8 mouse cellular contexts compared by ENCODE assay signal in the genomic region with DNA sequence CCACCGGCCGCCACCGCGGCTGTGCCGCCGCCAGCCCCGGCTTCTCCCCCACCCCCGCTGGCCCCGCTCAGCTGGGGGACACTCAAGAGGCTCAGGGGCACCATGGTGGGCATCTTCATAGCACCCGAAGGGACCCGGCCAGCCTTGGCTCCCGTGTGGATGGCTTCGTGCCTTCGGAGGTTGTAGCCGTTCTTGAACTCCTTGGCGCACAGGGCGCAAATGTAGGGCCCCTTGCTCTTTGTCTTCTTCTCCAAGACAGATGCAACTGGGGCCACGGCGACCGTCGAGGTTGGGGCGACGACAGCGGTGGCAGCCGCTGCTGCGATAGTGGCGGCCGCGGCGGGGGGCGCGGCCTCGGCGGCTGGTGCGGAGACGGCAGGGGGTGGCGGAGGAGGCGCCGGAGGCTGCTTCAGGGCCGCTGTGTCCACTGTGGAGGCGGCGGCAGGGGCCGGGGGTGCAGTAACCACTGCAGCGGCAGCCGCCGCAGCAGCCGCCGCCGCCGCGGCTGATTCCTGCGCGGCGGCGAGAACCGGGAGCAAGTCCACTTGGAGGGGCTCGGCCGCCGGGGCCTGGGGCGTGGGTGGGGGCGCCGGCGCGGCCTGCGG. TPM values are rescaled to one million over a fixed set of nuclear protein-coding genes. Genes with fewer than 3 reads are reported as not detected.
DNase-seq lines count a peak whose midpoint lies in the region; ATAC-seq and TF ChIP-seq lines count a peak whose summit lies in the region.

No protein-coding gene starts in this region.

- DNase-seq in heart, embryonic 10.5 days (ENCODE audit: low spot score) = peak; percentile 83
- DNase-seq in heart, adult 9 months (ENCODE audit: low spot score in 2 of 2) = no peak
- DNase-seq in Muller cell, postnatal 12 days (ENCODE audit: inconsistent ontology term) = peak; percentile 65
- no peak for DNase-seq in frontal cortex, postnatal 25 days (ENCODE audit: low spot score in 2 of 2)

- H3K4me1 ChIP-seq in heart, embryonic 10.5 days = peaks cover 59% of the 10 kb centered on the region
- H3K4me1 ChIP-seq in embryonic fibroblast, embryonic 13.5 days (ENCODE audit: control insufficient read depth, insufficient read depth, low read length) = peaks cover 8% of the 10 kb centered on the region
- peaks cover 38% of the 10 kb centered on the region for H3K4me1 ChIP-seq in hindbrain, embryonic 16.5 days (ENCODE audit: control insufficient read depth, insufficient read depth, low read depth, low read length)
- peaks cover 77% of the 10 kb centered on the region for H3K4me1 ChIP-seq in liver, embryonic 15.5 days (replicated peaks)
- H3K4me1 ChIP-seq in small intestine, adult 2 months (ENCODE audit: control insufficient read depth, insufficient read depth, insufficient read length, low read length) = peaks cover 13% of the 10 kb centered on the region

- H3K9ac ChIP-seq in hindbrain, embryonic 16.5 days (ENCODE audit: low read depth, low read length) = peak overlapping the region; percentile 97
- peak overlapping the region; percentile 99 for H3K9ac ChIP-seq in liver, embryonic 15.5 days

- peak overlapping the region; percentile 100 for H3K27ac ChIP-seq in heart, embryonic 10.5 days
- H3K27ac ChIP-seq in embryonic fibroblast, embryonic 13.5 days (ENCODE audit: insufficient read depth, low read length) = peak overlapping the region; percentile 94
- H3K27ac ChIP-seq in hindbrain, embryonic 16.5 days (ENCODE audit: low read depth, low read length) = peak overlapping the region; percentile 100
- peak overlapping the region; percentile 97 for H3K27ac ChIP-seq in liver, embryonic 15.5 days (replicated peaks)
- peak overlapping the region; percentile 42 for H3K27ac ChIP-seq in small intestine, adult 2 months (ENCODE audit: insufficient read depth, low read depth, low read length)

- H3K9me3 ChIP-seq in heart, embryonic 10.5 days = no peaks in the 10 kb centered on the region
- H3K9me3 ChIP-seq in hindbrain, embryonic 16.5 days (ENCODE audit: control insufficient read depth, low read length) = no peaks in the 10 kb centered on the region
- no peaks in the 10 kb centered on the region for H3K9me3 ChIP-seq in liver, embryonic 15.5 days (replicated peaks)

- peak overlapping the region; percentile 82 for H3K4me3 ChIP-seq in heart, embryonic 10.5 days
- H3K4me3 ChIP-seq in embryonic fibroblast, embryonic 13.5 days (ENCODE audit: insufficient read depth, low read length) = peak overlapping the region; percentile 73
- H3K4me3 ChIP-seq in hindbrain, embryonic 16.5 days (ENCODE audit: low read length) = peak overlapping the region; percentile 91
- peak overlapping the region; percentile 98 for H3K4me3 ChIP-seq in liver, embryonic 15.5 days (replicated peaks)
- H3K4me3 ChIP-seq in small intestine, adult 2 months (ENCODE audit: low read depth, low read length) = peak overlapping the region; percentile 74

- H3K27me3 ChIP-seq in heart, embryonic 10.5 days (ENCODE audit: insufficient read depth, poor library complexity, severe bottlenecking) = no peaks in the 10 kb centered on the region
- no peaks in the 10 kb centered on the region for H3K27me3 ChIP-seq in hindbrain, embryonic 16.5 days (replicated peaks; ENCODE audit: control insufficient read depth, insufficient read depth, low read length)
- H3K27me3 ChIP-seq in liver, embryonic 15.5 days = no peaks in the 10 kb centered on the region
- H3K27me3 ChIP-seq in small intestine, adult 2 months (ENCODE audit: control insufficient read depth, insufficient read depth, low read length) = no peaks in the 10 kb centered on the region

- 1% methylated on average over 65 of the region's 65 CpGs for WGBS in heart, embryonic 10.5 days
- WGBS in hindbrain, embryonic 16.5 days = under 1% methylated on average over 60 of the region's 65 CpGs
- WGBS in liver, embryonic 15.5 days (ENCODE audit: insufficient replicate concordance) = under 1% methylated on average over 62 of the region's 65 CpGs
- WGBS in small intestine, adult 2 months = under 1% methylated on average over 65 of the region's 65 CpGs

- TF ChIP-seq POLR2A in embryonic fibroblast, embryonic 13.5 days (IDR thresholded peaks at IDR 0.05; ENCODE audit: low read depth, low read length) = no peak
- TF ChIP-seq POLR2A in small intestine, adult 2 months (IDR thresholded peaks at IDR 0.05; ENCODE audit: low read depth, low read length) = no peak; the same call in 1 of the 2 replicates

- H3K36me3 ChIP-seq in heart, embryonic 10.5 days = peaks cover 57% of the 10 kb centered on the region
- peaks cover 14% of the 10 kb centered on the region; the same call in 1 of the 2 replicates for H3K36me3 ChIP-seq in hindbrain, embryonic 16.5 days (ENCODE audit: control insufficient read depth, insufficient read depth, low read length)
- H3K36me3 ChIP-seq in liver, embryonic 15.5 days (replicated peaks) = peaks cover 69% of the 10 kb centered on the region
- H3K36me3 ChIP-seq in small intestine, adult 2 months (ENCODE audit: control insufficient read depth, insufficient read depth, low read length) = peaks cover 22% of the 10 kb centered on the region

- no peak for TF ChIP-seq CTCF in embryonic fibroblast, embryonic 13.5 days (IDR thresholded peaks at IDR 0.05; ENCODE audit: borderline replicate concordance, insufficient read depth, low read length)
- TF ChIP-seq CTCF in small intestine, adult 2 months (IDR thresholded peaks at IDR 0.05; ENCODE audit: extremely low read depth, insufficient read length, insufficient replicate concordance, low read depth, low read length) = no peak

- no peak for ATAC-seq in hindbrain, embryonic 16.5 days
- no peak for ATAC-seq in liver, embryonic 15.5 days (ENCODE audit: insufficient read depth)

- H3K4me2 ChIP-seq in hindbrain, embryonic 16.5 days (ENCODE audit: low read length) = peak overlapping the region; percentile 95
- peak overlapping the region; percentile 98 for H3K4me2 ChIP-seq in liver, embryonic 15.5 days

RNA-seq across cellular contexts. Expression of gene Maz, which starts 1.2 kb away (rescaled TPM):
- 41.5 and 66.9 TPM in 2 replicates for polyA plus RNA-seq in heart, embryonic 10.5 days (2016; fragmentation: Nextera tagmentation; extraction: Ambion mirVana)
- 86.9 and 127 TPM in 2 replicates for polyA plus RNA-seq in embryonic fibroblast, embryonic 13.5 days (2011; ENCODE audit: insufficient read length, low read depth, missing spikeins)
- polyA plus RNA-seq in hindbrain, embryonic 16.5 days (2015; fragmentation: Nextera tagmentation; extraction: Ambion mirVana) = 53.9 and 55.0 TPM in 2 replicates
- 38.1 and 45.7 TPM in 2 replicates for polyA plus RNA-seq in liver, embryonic 15.5 days (2015; fragmentation: Nextera tagmentation; extraction: Ambion mirVana)
- 103 and 248 TPM in 2 replicates for polyA plus RNA-seq in small intestine, adult 2 months (2012; rRNA removed)

RNA-seq across cellular contexts. Expression of gene Prrt2, which starts 4.6 kb away (rescaled TPM):
- polyA plus RNA-seq in heart, embryonic 10.5 days (2016; fragmentation: Nextera tagmentation; extraction: Ambion mirVana) = 2.4 and 3.2 TPM in 2 replicates
- polyA plus RNA-seq in embryonic fibroblast, embryonic 13.5 days (2011; ENCODE audit: insufficient read length, low read depth, missing spikeins) = 3.1 and 15.3 TPM in 2 replicates
- polyA plus RNA-seq in hindbrain, embryonic 16.5 days (2015; fragmentation: Nextera tagmentation; extraction: Ambion mirVana) = 71.4 and 84.6 TPM in 2 replicates
- 0.13 and 0.56 TPM in 2 replicates for polyA plus RNA-seq in liver, embryonic 15.5 days (2015; fragmentation: Nextera tagmentation; extraction: Ambion mirVana)
- 1.3 and 2.7 TPM in 2 replicates for polyA plus RNA-seq in small intestine, adult 2 months (2012; rRNA removed)

RNA-seq across cellular contexts. Expression of gene Gm42742, which starts 4.8 kb away (rescaled TPM):
- polyA plus RNA-seq in heart, embryonic 10.5 days (2016; fragmentation: Nextera tagmentation; extraction: Ambion mirVana) = 20.6 and 46.6 TPM in 2 replicates
- 13.5 and 15.7 TPM in 2 replicates for polyA plus RNA-seq in embryonic fibroblast, embryonic 13.5 days (2011; ENCODE audit: insufficient read length, low read depth, missing spikeins)
- polyA plus RNA-seq in hindbrain, embryonic 16.5 days (2015; fragmentation: Nextera tagmentation; extraction: Ambion mirVana) = 47.5 and 81.5 TPM in 2 replicates
- polyA plus RNA-seq in liver, embryonic 15.5 days (2015; fragmentation: Nextera tagmentation; extraction: Ambion mirVana) = 3.6 and 4.0 TPM in 2 replicates
- 9.5 and 26.4 TPM in 2 replicates for polyA plus RNA-seq in small intestine, adult 2 months (2012; rRNA removed)

RNA-seq across cellular contexts. Expression of gene Pagr1a, which starts 8.5 kb away (rescaled TPM):
- polyA plus RNA-seq in heart, embryonic 10.5 days (2016; fragmentation: Nextera tagmentation; extraction: Ambion mirVana) = 64.1 and 99.6 TPM in 2 replicates
- 14.0 and 14.3 TPM in 2 replicates for polyA plus RNA-seq in embryonic fibroblast, embryonic 13.5 days (2011; ENCODE audit: insufficient read length, low read depth, missing spikeins)
- 26.9 and 55.8 TPM in 2 replicates for polyA plus RNA-seq in hindbrain, embryonic 16.5 days (2015; fragmentation: Nextera tagmentation; extraction: Ambion mirVana)
- polyA plus RNA-seq in liver, embryonic 15.5 days (2015; fragmentation: Nextera tagmentation; extraction: Ambion mirVana) = 32.8 and 39.1 TPM in 2 replicates
- polyA plus RNA-seq in small intestine, adult 2 months (2012; rRNA removed) = 1.6 and 3.7 TPM in 2 replicates

RNA-seq across cellular contexts. Expression of gene Pagr1b, which starts 9.4 kb away (rescaled TPM):
- polyA plus RNA-seq in heart, embryonic 10.5 days (2016; fragmentation: Nextera tagmentation; extraction: Ambion mirVana) = 0.41 TPM in 1 of 2 replicates, not detected in the other
- polyA plus RNA-seq in embryonic fibroblast, embryonic 13.5 days (2011; ENCODE audit: insufficient read length, low read depth, missing spikeins) = 21.7 and 25.6 TPM in 2 replicates
- polyA plus RNA-seq in hindbrain, embryonic 16.5 days (2015; fragmentation: Nextera tagmentation; extraction: Ambion mirVana) = 0.31 TPM in 1 of 2 replicates, not detected in the other
- polyA plus RNA-seq in liver, embryonic 15.5 days (2015; fragmentation: Nextera tagmentation; extraction: Ambion mirVana) = not detected in 2 replicates
- polyA plus RNA-seq in small intestine, adult 2 months (2012; rRNA removed) = 0.76 and 2.9 TPM in 2 replicates

Comparison
In these comparisons a context has a peak if more than half of its experiments do, and no peak if none do; other contexts are left out.
1. DNase-seq: peak in heart, embryonic 10.5 days (single experiment) and Muller cell, postnatal 12 days (single experiment); none in heart, adult 9 months (0 of 2) and frontal cortex, postnatal 25 days (0 of 2).
2. H3K27ac ChIP-seq: peak in every context shown above with its lines; median percentile 100 in heart, embryonic 10.5 days; 100 in hindbrain, embryonic 16.5 days; 97 in liver, embryonic 15.5 days; 94 in embryonic fibroblast, embryonic 13.5 days; 42 in small intestine, adult 2 months.
3. Peak in every context shown above with its lines, with median percentiles within 50 percentile points of each other: H3K4me3 ChIP-seq.